Mouse (Mus musculus): ENCODE results near the gene Lipt2. TPM values are rescaled to one million over a fixed set of nuclear protein-coding genes. Genes with fewer than 3 reads are reported as not detected.

Lipt2 gene
- polyA plus RNA-seq, 1 experiment from 2014 or later = 10.1 TPM

DNA sequence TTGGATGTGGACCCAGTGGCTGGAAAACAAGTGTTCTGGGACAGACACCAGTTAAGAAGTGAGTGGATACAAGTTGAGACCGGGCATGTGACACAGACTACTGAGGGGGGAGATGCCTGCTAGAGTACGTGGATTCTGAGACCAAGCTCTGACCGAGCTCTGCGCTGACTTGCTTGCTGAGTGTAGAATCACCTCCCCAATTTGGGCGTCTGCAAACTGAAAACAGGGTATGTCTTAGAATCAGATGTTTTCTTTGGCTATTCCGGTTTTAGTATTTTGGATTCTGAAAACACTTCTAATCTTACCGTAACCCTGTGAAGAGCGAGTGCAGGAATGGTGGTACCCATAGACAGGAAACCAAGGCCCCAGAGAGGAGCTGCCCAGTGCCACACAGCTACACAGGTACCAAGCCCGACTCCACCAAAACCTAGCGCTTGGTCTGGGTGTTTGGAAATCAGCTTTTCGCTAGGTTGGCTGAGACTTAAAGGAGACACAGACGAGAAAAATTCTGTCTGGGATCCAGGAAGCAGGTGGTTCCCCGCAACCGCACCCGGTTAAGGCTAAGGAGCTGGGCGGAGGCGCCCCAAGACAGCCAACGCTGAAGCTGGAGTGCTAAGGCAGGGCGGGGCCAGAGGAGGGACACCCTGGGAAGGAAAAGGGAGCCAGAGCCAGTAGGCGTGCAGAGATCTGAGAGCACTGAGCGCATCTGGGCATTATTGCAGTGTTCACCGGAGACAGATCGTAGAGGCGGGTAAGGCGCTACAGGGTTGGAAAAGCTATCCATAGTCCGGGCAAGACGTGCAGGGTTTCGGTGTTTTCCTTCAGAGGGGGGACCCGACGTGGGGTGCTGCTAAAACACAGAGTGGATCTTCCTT lies 19.2 kb downstream of the Lipt2 start:
- H3K36me3 ChIP-seq = no peaks in the 10 kb centered on the region
- H3K27ac ChIP-seq = no peak overlapping the region
- peak overlapping the region; percentile 72 for H3K4me2 ChIP-seq
- 7% methylated on average over 30 of the region's 30 CpGs for WGBS (ENCODE audit: insufficient replicate concordance)
- peak overlapping the region; percentile 39 for H3K4me3 ChIP-seq
- H3K9ac ChIP-seq = no peak overlapping the region
- H3K4me1 ChIP-seq = peaks cover 31% of the 10 kb centered on the region
- peaks cover 73% of the 10 kb centered on the region for H3K27me3 ChIP-seq (replicated peaks)
- peak; percentile 72 for ATAC-seq
- no peaks in the 10 kb centered on the region for H3K9me3 ChIP-seq (replicated peaks)

DNA sequence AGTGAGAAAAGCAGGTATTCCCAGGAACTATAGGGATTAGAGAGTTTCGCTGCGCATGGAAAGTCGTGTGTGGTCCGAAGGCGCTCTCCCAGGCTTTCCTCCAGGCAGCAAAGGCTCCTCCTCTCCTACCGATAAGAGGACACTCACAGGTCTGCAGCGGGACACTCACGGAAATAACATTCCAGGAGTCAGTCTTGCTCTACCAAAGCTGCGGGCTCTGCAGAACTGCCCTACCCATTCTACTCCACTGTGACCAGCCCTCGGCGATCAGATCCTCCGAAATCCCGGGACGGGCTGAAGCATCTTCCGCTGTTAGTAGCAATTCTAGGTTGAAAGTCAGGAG lies 19.8 kb downstream of the Lipt2 start:
- Histone ChIP-seq H3K27ac (no peak overlapping the region), H3K4me1 (peaks cover 31% of the 10 kb centered on the region), H3K4me3 (peak overlapping the region; percentile 39), H3K36me3 (no peaks in the 10 kb centered on the region), H3K4me2 (peak overlapping the region; percentile 72), H3K27me3 (replicated peaks) (peaks cover 73% of the 10 kb centered on the region), H3K9ac (no peak overlapping the region), H3K9me3 (replicated peaks) (no peaks in the 10 kb centered on the region)
- 3% methylated on average over 15 of the region's 15 CpGs for WGBS (ENCODE audit: insufficient replicate concordance)
- no peak for ATAC-seq

DNA sequence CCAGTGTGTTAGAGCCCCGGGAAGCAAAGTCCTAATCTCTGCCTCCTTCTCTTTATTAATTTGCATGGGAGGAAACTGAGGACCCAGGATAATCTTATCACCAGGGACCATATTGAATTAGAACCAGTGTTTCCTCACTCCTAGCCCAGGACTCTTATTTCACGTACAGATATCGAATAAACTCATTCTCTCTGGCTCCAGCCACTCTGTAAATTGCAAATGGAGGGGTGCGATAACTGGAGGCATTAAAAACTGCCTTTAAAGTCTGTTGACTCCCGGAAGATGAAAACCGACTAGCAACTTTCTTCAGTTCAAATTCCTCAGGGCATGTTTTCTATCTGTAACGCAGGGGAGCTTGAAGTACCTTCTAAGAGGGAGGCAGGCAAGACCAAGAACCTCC lies 20.3 kb downstream of the Lipt2 start:
- H3K4me3 ChIP-seq = peak overlapping the region; percentile 39; the same call in 1 of the 2 replicates
- peak overlapping the region; percentile 57 for H3K27ac ChIP-seq
- ATAC-seq = peak; percentile 78
- 14% methylated on average over 7 of the region's 7 CpGs for WGBS (ENCODE audit: insufficient replicate concordance)
- no peaks in the 10 kb centered on the region for H3K36me3 ChIP-seq
- peaks cover 73% of the 10 kb centered on the region for H3K27me3 ChIP-seq (replicated peaks)
- peak overlapping the region; percentile 72 for H3K4me2 ChIP-seq
- peaks cover 31% of the 10 kb centered on the region for H3K4me1 ChIP-seq
- no peak overlapping the region for H3K9ac ChIP-seq
- no peaks in the 10 kb centered on the region for H3K9me3 ChIP-seq (replicated peaks)

DNA sequence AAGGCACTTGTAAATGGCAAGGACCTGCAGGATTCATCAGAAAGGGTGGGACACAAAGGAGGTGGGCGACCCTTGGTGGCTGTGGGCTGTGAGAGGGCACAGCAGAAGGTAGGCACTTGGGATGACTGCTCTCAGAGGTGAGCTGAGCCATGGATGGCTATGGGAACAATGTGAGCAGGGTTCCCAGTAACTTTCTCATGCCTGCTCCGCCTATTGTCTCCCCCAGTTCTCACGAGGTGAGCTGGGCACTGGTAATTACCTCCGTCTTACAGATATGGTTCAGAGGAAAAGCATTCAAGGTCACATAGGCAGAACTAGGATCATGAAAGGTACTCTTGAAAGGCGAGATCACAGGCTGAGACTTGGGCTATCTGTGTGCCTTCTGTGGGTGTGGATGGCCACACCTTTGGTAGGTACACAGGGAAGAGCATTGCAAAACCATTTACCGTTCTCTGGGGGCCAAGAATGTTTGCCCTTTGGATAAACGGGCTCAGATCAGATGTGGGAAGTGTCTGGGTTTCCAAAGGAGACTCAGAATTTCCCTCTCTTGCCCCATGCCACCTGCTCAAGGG lies 20.8 kb downstream of the Lipt2 start:
- Histone ChIP-seq H3K36me3 (no peaks in the 10 kb centered on the region), H3K4me3 (0 out of 2 replicates have a peak overlapping the region, but pooled peaks have one; percentile 39), H3K9me3 (replicated peaks) (no peaks in the 10 kb centered on the region), H3K27me3 (replicated peaks) (peaks cover 73% of the 10 kb centered on the region), H3K4me1 (peaks cover 31% of the 10 kb centered on the region), H3K4me2 (peak overlapping the region; percentile 72), H3K9ac (no peak overlapping the region; the same call in 1 of the 2 replicates), H3K27ac (peak overlapping the region; percentile 57)
- ATAC-seq = no peak
- WGBS (ENCODE audit: insufficient replicate concordance) = 37% methylated on average over 7 of the region's 7 CpGs

DNA sequence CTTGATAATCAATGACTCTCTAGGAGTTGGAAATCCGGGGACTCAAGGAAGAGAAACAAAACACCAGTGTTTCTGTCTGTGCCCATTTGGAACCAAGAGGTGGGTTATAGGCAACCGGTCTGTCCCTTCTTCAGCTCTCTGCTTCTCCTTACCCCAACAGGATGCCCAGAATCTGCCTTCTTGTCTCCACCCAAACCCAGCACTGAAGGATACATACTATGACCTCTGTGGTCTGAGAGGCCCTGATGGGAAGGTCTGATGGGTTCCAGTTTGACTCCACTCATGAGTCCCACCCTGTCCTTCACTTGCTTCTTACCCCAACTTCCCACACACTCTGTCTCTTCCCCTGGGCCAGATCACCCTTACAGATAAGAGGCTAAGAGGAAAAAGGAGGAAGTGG lies 22.1 kb downstream of the Lipt2 start:
- Histone ChIP-seq H3K4me1 (peaks cover 31% of the 10 kb centered on the region), H3K36me3 (no peaks in the 10 kb centered on the region), H3K4me2 (no peak overlapping the region), H3K4me3 (no peak overlapping the region), H3K9me3 (replicated peaks) (no peaks in the 10 kb centered on the region), H3K27me3 (replicated peaks) (peaks cover 61% of the 10 kb centered on the region), H3K27ac (no peak overlapping the region), H3K9ac (no peak overlapping the region)
- ATAC-seq = no peak
- WGBS (ENCODE audit: insufficient replicate concordance) = 66% methylated on average over 2 of the region's 2 CpGs

DNA sequence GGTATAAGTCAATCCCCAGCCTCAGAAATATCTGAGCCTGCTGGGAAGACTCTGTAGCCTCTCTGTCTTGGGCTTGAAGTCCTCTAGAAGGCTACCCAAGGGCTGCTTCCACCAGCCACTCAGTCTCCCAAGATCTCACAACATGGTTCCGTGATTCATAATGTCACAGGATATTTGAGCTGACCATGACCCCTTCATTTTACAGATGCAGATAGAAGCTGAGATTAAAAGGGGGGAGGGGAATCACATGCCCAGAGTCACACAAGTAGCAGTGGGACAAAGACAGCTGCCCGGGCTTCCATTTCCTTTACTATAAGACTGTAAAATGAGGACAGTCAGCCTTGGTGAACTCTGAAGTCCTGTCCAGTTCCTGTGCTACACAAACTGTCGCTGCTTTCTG lies 22.5 kb downstream of the Lipt2 start:
- no peak overlapping the region for H3K4me3 ChIP-seq
- H3K4me1 ChIP-seq = peaks cover 31% of the 10 kb centered on the region
- no peaks in the 10 kb centered on the region for H3K36me3 ChIP-seq
- H3K9ac ChIP-seq = no peak overlapping the region
- 58% methylated on average over 3 of the region's 3 CpGs for WGBS (ENCODE audit: insufficient replicate concordance)
- no peaks in the 10 kb centered on the region for H3K9me3 ChIP-seq (replicated peaks)
- H3K27me3 ChIP-seq (replicated peaks) = peaks cover 56% of the 10 kb centered on the region
- no peak overlapping the region for H3K4me2 ChIP-seq
- no peak for ATAC-seq
- no peak overlapping the region for H3K27ac ChIP-seq

DNA sequence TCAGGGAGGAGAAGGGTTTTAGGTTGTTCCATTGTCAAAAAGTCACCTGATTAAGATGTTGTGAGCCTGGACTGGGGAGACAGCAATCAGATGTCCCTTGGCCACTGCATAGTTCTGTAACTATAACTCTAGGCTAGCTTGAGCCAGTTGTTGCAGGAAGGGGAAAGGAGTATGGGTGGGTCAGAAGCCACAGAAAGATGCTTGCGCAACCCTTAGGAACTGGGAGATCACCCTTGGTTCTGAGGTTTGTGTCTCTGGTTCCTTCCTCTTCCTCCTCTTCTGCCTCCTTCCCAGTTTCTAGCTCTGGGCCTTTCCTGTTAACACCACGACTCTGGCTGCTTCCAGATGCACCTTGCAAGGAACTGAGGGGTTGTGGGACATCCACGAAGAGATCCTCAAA lies 23.3 kb downstream of the Lipt2 start:
- Histone ChIP-seq H3K4me2 (no peak overlapping the region), H3K9ac (no peak overlapping the region), H3K4me3 (no peak overlapping the region), H3K36me3 (no peaks in the 10 kb centered on the region), H3K27ac (no peak overlapping the region), H3K9me3 (replicated peaks) (no peaks in the 10 kb centered on the region), H3K4me1 (peaks cover 31% of the 10 kb centered on the region), H3K27me3 (replicated peaks) (peaks cover 49% of the 10 kb centered on the region)
- WGBS (ENCODE audit: insufficient replicate concordance) = 35% methylated on average over 3 of the region's 3 CpGs
- no peak for ATAC-seq

DNA sequence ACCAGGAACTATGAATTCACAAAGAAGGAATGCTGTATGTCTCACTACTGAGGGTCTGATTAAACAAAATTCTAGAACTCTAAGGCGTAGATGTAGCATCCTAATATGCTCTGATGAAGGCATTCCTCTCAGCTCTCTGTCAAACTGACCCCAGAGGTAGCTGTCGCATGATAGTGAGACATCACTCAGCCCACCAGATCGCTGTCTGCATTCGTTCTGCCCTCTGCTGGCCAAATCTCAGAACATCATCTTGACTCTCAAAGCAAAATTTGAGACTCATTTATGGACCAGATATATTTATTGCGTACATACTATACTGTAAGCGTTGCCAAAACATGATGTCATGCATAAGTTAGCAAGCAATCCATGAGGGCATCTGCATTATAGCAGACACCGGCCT lies 28.5 kb downstream of the Lipt2 start:
- no peak for ATAC-seq
- Histone ChIP-seq H3K4me3 (no peak overlapping the region), H3K36me3 (no peaks in the 10 kb centered on the region), H3K27me3 (replicated peaks) (peaks cover 15% of the 10 kb centered on the region), H3K4me1 (no peaks in the 10 kb centered on the region), H3K4me2 (no peak overlapping the region), H3K9ac (no peak overlapping the region), H3K27ac (no peak overlapping the region), H3K9me3 (replicated peaks) (no peaks in the 10 kb centered on the region)
- 16% methylated on average over 7 of the region's 7 CpGs for WGBS (ENCODE audit: insufficient replicate concordance)

DNA sequence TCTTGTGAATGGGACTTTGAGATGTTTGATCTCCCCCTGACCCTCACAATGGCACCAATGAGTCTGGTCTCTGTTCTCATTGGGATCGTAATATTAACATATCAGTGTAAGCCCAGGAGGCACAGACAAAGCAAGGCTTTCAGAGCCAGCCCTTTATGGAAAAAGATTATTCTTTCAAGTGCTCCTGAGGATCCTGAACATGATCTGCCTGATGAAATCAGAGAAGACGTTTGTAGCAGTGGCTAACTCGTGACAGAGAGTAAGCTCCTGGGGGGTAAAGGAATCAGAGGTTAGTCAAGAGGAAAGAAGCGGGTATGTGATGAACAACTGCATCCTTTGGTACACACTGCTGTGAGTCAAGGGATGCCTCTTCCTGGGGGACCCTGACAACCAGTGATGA lies 31.1 kb downstream of the Lipt2 start:
- H3K9ac ChIP-seq = no peak overlapping the region
- no peaks in the 10 kb centered on the region for H3K4me1 ChIP-seq
- H3K27me3 ChIP-seq (replicated peaks) = peaks cover 12% of the 10 kb centered on the region
- 50% methylated on average over 4 of the region's 4 CpGs for WGBS (ENCODE audit: insufficient replicate concordance)
- no peak overlapping the region for H3K4me2 ChIP-seq
- no peaks in the 10 kb centered on the region for H3K9me3 ChIP-seq (replicated peaks)
- no peaks in the 10 kb centered on the region for H3K36me3 ChIP-seq
- no peak overlapping the region for H3K4me3 ChIP-seq
- ATAC-seq = no peak
- no peak overlapping the region for H3K27ac ChIP-seq

DNA sequence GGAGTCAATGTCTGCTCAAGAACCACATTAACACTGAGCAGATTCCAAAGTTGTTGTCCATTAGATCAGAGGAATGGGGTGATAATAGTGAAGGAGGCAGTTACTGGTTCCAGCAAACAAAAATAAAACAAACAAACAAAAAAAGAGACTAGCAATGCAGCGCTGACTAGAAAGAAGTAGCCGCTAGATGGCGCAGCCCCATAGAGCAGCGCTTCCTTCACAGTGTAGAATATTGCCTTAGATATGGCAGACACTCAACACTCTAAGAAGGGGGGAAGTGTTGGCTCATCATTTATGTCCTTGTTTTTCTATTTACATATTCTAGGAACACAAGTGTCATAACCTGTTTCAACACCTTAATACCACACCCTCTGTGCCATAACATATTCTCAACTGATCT lies 31.7 kb downstream of the Lipt2 start:
- ATAC-seq = 0 out of 2 replicates have a peak, but pooled peaks have one; percentile 37
- H3K27ac ChIP-seq = no peak overlapping the region
- peaks cover 12% of the 10 kb centered on the region for H3K27me3 ChIP-seq (replicated peaks)
- H3K4me1 ChIP-seq = no peaks in the 10 kb centered on the region
- 3% methylated on average over 4 of the region's 4 CpGs for WGBS (ENCODE audit: insufficient replicate concordance)
- no peaks in the 10 kb centered on the region for H3K36me3 ChIP-seq
- no peak overlapping the region for H3K4me2 ChIP-seq
- H3K9ac ChIP-seq = no peak overlapping the region
- H3K4me3 ChIP-seq = no peak overlapping the region
- no peaks in the 10 kb centered on the region for H3K9me3 ChIP-seq (replicated peaks)

DNA sequence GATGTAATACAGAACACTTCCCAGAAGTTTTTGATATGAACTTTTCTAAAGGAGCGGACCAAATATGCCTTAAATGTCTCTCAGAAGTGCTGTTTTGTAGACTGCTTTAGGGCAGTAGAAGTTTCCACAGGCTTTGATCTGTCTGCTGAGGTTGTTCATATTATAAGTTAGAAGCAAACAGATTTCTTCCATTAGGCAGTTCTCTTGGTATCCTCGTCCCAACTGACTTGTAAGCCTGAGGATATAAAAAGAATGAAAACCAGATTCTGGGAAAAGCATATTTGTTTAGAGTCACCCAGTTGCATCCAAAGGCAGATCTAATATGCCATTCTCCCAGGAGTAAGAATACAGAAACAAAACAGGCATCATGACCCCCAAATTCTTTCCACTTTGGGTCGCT lies 42.1 kb downstream of the Lipt2 start:
- ATAC-seq = no peak
- Histone ChIP-seq H3K4me2 (no peak overlapping the region), H3K36me3 (no peaks in the 10 kb centered on the region), H3K4me3 (no peak overlapping the region), H3K27me3 (replicated peaks) (no peaks in the 10 kb centered on the region; the same call in 1 of the 2 replicates), H3K27ac (no peak overlapping the region), H3K9ac (no peak overlapping the region), H3K4me1 (no peaks in the 10 kb centered on the region), H3K9me3 (replicated peaks) (no peaks in the 10 kb centered on the region)
- 76% methylated on average over 3 of the region's 3 CpGs for WGBS (ENCODE audit: insufficient replicate concordance)

DNA sequence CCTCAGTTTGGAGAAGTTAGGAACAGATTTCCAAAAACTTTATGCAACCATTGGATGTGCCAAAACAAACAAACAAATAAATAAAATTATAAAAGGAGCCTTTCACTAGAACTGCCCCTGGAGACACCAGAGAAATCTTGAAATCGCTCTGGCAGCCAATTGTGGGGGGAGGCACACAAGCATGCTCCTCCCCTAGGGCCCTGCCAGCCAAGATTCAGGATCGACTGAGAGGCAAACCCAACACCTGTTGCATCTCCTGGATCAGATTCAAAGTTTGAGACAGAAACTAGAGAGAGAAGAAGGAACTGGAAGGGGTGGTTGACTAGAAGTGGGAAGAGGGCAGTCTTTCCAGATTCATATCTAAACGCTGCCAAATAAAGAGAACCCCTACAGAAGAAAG lies 44.5 kb downstream of the Lipt2 start:
- WGBS (ENCODE audit: insufficient replicate concordance) = 72% methylated on average over 3 of the region's 3 CpGs
- no peak for ATAC-seq
- no peak overlapping the region for H3K27ac ChIP-seq

More for the DNA sequence above, 44.5 kb downstream of the Lipt2 start:
- H3K4me2 ChIP-seq = no peak overlapping the region
- H3K9ac ChIP-seq = no peak overlapping the region
- H3K9me3 ChIP-seq (replicated peaks) = no peaks in the 10 kb centered on the region
- 0 out of 2 replicates have a peak, but pooled peaks cover 6% of the 10 kb centered on the region for H3K4me1 ChIP-seq
- no peak overlapping the region for H3K4me3 ChIP-seq
- H3K36me3 ChIP-seq = no peaks in the 10 kb centered on the region
- H3K27me3 ChIP-seq (replicated peaks) = no peaks in the 10 kb centered on the region; the same call in 1 of the 2 replicates

Data from liver, embryonic 12.5 days (tissue).